Mouse (Mus musculus) liver, embryonic 16.5 days (tissue): ENCODE data around the gene Gm11565. TPM values are rescaled to one million over a fixed set of nuclear protein-coding genes. Genes with fewer than 3 reads are reported as not detected.
"Not testable (repeated sequence)": the region's sequence is repeated elsewhere in the genome, so short reads cannot be mapped to it uniquely, and the experiment has no call there.

ENCODE experiments used
- ATAC-seq: fragments of 200-750 bp; cut with Nextera tagmentation; 2 replicates; pipeline ENCODE4 v1.8.0; 2017; ENCODE audit warnings: low read depth, mild to moderate bottlenecking, moderate number of reproducible peaks, moderate library complexity
- H3K27ac ChIP-seq: fragments of 300-500 bp; sonication (generic); 2 replicates; pipeline ENCODE4 v1.5.1; 2014; ENCODE audit warnings: mild to moderate bottlenecking, low read length
- H3K27me3 ChIP-seq: fragments of 300-500 bp; sonication (generic); 2 replicates; pipeline ENCODE4 v1.6.1; 2014; ENCODE audit warnings: low read depth, low read length, mixed read lengths; ENCODE audit not compliant: control insufficient read depth, insufficient read depth
- H3K36me3 ChIP-seq: fragments of 300-500 bp; sonication (generic); 2 replicates; pipeline ENCODE4 v1.6.1; 2014; ENCODE audit warnings: mild to moderate bottlenecking; ENCODE audit not compliant: control insufficient read depth, insufficient read depth
- H3K4me1 ChIP-seq: fragments of 300-500 bp; sonication (generic); 2 replicates; pipeline ENCODE4 v1.6.1; 2014; ENCODE audit warnings: low read depth, low read length, mixed read lengths; ENCODE audit not compliant: control insufficient read depth
- H3K4me2 ChIP-seq: fragments of 300-500 bp; sonication (generic); 2 replicates; pipeline ENCODE4 v1.6.1; 2014; ENCODE audit warnings: low read depth, low read length, mixed read lengths
- H3K4me3 ChIP-seq: fragments of 300-500 bp; sonication (generic); 2 replicates; pipeline ENCODE4 v1.5.1; 2014; ENCODE audit warnings: low read depth, mild to moderate bottlenecking, low read length
- H3K9ac ChIP-seq: fragments of 300-500 bp; sonication (generic); 2 replicates; pipeline ENCODE4 v1.6.1; 2014; ENCODE audit warnings: low read depth, low read length
- H3K9me3 ChIP-seq: fragments of 300-500 bp; sonication (generic); replicated peaks from 2 replicates; pipeline ENCODE4 v1.6.1; 2016; ENCODE audit warnings: low read length; ENCODE audit not compliant: control insufficient read depth
- WGBS: fragments of 180-500 bp; shearing (Covaris S2); extraction: QIAGEN DNeasy Blood & Tissue Kit; methylation state at CpG from one replicate; pipeline ENCODE4 v1.1.7; 2014; ENCODE audit not compliant: insufficient replicate concordance; 5-methylcytosine and 5-hydroxymethylcytosine counted together
- polyA plus RNA-seq: library from polyadenylated mRNA; unstranded; fragments of >200 nt; fragmentation: Nextera tagmentation; extraction: Ambion mirVana; gene quantifications from 2 replicates; pipeline ENCODE4 v1.2.1, GENCODE M21; 2015

Gene Gm11565
- polyA plus RNA-seq = not detected in 2 replicates

DNA sequence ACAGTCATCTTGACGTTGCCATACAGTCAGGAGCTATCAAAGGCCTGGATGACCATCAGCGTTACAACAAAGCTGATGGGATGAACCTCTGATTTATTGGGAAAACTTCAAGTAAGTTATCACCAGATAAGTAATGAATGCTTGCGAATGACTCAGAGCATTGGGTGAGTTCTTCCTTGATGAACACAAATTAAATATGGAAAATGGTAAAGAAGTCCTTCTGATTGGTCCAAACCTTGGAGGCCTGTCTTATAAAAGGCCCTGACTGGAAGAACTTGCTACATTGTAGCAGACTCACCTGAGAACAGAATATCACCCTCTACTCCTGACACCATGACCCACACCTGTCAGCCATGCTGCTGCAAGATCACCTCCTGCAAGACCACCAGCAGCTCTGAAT lies at the start of gene Gm11565:
TSS of gene Gm11565 (plus strand) at position 301 of the 400 bp plus-strand sequence.
- Histone ChIP-seq H3K27ac (no peak within 1 kb of the TSS), H3K9me3 (no peaks in the 10 kb centered on the region), H3K4me1 (no peaks in the 10 kb centered on the region), H3K36me3 (no peaks in the 10 kb centered on the region), H3K4me3 (no peak within 1 kb of the TSS), H3K9ac (no peak within 1 kb of the TSS), H3K4me2 (no peak within 1 kb of the TSS), H3K27me3 (no peaks in the 10 kb centered on the region)
- no peak for ATAC-seq
- WGBS = 65% methylated on average over 3 of the region's 3 CpGs

DNA sequence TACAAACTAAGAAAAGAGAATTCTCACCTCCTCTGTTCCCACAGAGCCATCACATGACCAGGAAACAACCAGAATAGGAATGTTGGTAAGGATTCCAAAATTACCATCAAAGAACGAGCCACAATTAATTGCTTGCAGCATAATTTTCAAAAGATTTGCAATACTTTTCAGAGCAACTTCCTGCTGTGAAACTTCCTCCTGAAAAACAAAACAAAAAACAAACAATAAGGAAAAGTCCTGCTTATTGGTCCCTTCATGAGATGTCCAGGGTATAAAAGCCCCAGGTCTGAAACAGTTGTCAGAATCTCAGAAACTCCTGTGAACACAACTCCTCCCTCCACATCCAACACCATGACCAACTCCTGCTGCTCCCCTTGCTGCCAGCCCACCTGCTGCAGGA lies 41.5 kb upstream of the Gm11565 start, which contains the start of gene Krtap9-1:
TSS of gene Krtap9-1 (plus strand) at position 301 of the 400 bp plus-strand sequence.
- H3K4me3 ChIP-seq, H3K4me2 ChIP-seq, ATAC-seq, H3K27ac ChIP-seq, H3K4me1 ChIP-seq, H3K36me3 ChIP-seq, H3K9me3 ChIP-seq, H3K27me3 ChIP-seq, H3K9ac ChIP-seq: not testable (repeated sequence)
- WGBS = 49% methylated on average over 1 of the region's 1 CpGs

DNA sequence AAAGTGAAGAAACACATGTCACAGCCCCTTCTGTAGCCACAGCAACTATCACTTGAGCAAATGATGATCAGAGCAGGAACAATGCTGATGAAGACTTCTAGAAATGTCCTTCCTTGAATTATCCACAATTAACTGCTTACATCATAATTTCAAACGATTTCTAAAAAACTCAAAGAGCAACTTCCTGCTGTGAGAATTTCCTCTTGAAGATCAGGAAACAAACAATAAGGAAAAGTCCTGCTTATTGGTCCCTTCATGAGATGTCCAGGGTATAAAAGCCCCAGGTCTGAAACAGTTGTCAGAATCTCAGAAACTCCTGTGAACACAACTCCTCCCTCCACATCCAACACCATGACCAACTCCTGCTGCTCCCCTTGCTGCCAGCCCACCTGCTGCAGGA lies 35.7 kb upstream of the Gm11565 start, which contains the start of gene Gm11567:
TSS of gene Gm11567 (plus strand) at position 301 of the 400 bp plus-strand sequence.
- ATAC-seq, H3K9me3 ChIP-seq, H3K27me3 ChIP-seq, H3K27ac ChIP-seq, H3K36me3 ChIP-seq, H3K9ac ChIP-seq, H3K4me3 ChIP-seq, H3K4me1 ChIP-seq, H3K4me2 ChIP-seq: not testable (repeated sequence)
- 19% methylated on average over 1 of the region's 1 CpGs for WGBS

DNA sequence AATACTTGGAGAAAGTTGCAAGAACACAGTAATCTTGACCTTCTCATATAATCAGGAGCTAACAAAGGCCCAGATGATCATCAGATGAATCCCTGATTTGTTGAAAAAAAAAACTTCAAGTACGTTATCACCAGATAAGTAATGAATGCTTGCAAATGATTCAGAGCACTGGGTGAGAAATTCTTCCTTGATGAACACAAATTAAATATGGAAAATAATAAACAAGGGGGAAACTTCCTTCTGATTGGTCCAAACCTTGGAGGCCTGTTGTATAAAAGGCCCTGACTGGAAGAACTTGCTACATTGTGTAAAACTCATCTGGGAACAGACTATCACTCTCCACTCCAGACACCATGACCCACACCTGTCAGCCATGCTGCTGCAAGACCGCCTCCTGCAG lies 6.9 kb upstream of the Gm11565 start, which contains the start of gene Krtap31-1:
TSS of gene Krtap31-1 (plus strand) at position 301 of the 400 bp plus-strand sequence.
- 45% methylated on average over 2 of the region's 2 CpGs for WGBS
- H3K9ac ChIP-seq = no peak within 1 kb of the TSS
- ATAC-seq = no peak
- H3K4me2 ChIP-seq = no peak within 1 kb of the TSS
- no peaks in the 10 kb centered on the region for H3K36me3 ChIP-seq
- H3K4me1 ChIP-seq = no peaks in the 10 kb centered on the region
- no peaks in the 10 kb centered on the region for H3K27me3 ChIP-seq
- no peaks in the 10 kb centered on the region for H3K9me3 ChIP-seq
- no peak within 1 kb of the TSS for H3K4me3 ChIP-seq
- no peak within 1 kb of the TSS for H3K27ac ChIP-seq

- Histone ChIP-seq H3K4me3 (no peak within 1 kb of the TSS), H3K4me2 (no peak within 1 kb of the TSS), H3K27me3 (no peaks in the 10 kb centered on the region), H3K27ac (no peak within 1 kb of the TSS), H3K36me3 (no peaks in the 10 kb centered on the region), H3K4me1 (no peaks in the 10 kb centered on the region), H3K9ac (no peak within 1 kb of the TSS), H3K9me3 (no peaks in the 10 kb centered on the region)
- 54% methylated on average over 1 of the region's 1 CpGs for WGBS
- no peak for ATAC-seq
Observed at GRCm38 (mm10) chr11:99935991-99936390, 21.4 kb downstream of the Gm11565 start, which contains the start of gene Krtap31-2. TSS of gene Krtap31-2 (plus strand) at chr11:99936291.

- no peaks in the 10 kb centered on the region for H3K36me3 ChIP-seq
- H3K4me3 ChIP-seq = no peak overlapping the region
- no peak overlapping the region for H3K9ac ChIP-seq
- H3K4me1 ChIP-seq = no peaks in the 10 kb centered on the region
- no peak for ATAC-seq
- no peak overlapping the region for H3K4me2 ChIP-seq
- 57% methylated on average over 9 of the region's 9 CpGs for WGBS
- H3K27ac ChIP-seq = no peak overlapping the region
- no peaks in the 10 kb centered on the region; the same call in 1 of the 2 replicates for H3K9me3 ChIP-seq
- H3K27me3 ChIP-seq = no peaks in the 10 kb centered on the region
Observed at GRCm38 (mm10) chr11:99937751-99938264, 23.3 kb downstream of the Gm11565 start.

DNA sequence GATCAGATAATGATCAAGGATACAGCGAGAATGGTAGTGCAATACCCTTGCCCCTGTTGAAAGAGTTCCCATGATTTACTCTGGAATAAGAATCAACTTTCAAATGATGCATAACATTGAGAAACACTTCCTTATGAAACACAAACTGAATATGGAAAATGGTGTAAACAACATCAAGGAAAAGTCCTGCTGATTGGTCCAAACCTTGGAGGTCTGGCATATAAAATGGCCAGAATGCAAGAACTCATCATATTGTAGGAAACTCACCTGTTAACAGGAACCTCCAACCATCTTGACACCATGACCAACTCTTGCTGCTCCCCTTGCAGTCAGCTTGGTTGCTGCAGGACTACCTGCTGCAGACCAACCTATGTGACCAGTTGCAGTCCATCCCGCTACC lies 33.6 kb downstream of the Gm11565 start, which contains the start of gene Krtap9-5:
TSS of gene Krtap9-5 (plus strand) at position 301 of the 400 bp plus-strand sequence.
- no peak for ATAC-seq
- 55% methylated on average over 2 of the region's 2 CpGs for WGBS

GRCm38 (mm10) chr11:99964213-99964612 lies 49.7 kb downstream of the Gm11565 start:
- 31% methylated on average over 6 of the region's 6 CpGs for WGBS
- no peak overlapping the region for H3K4me2 ChIP-seq
- H3K4me1 ChIP-seq = no peaks in the 10 kb centered on the region
- no peaks in the 10 kb centered on the region for H3K27me3 ChIP-seq
- H3K9me3 ChIP-seq = no peaks in the 10 kb centered on the region
- H3K36me3 ChIP-seq = no peaks in the 10 kb centered on the region
- ATAC-seq = no peak
- H3K4me3 ChIP-seq = no peak overlapping the region
- no peak overlapping the region for H3K9ac ChIP-seq
- H3K27ac ChIP-seq = no peak overlapping the region

More for the DNA sequence above, 33.6 kb downstream of the Gm11565 start, which contains the start of gene Krtap9-5:
- Histone ChIP-seq H3K9ac (no peak within 1 kb of the TSS), H3K4me3 (no peak within 1 kb of the TSS), H3K27ac (no peak within 1 kb of the TSS), H3K9me3 (no peaks in the 10 kb centered on the region), H3K4me1 (no peaks in the 10 kb centered on the region), H3K27me3 (no peaks in the 10 kb centered on the region), H3K36me3 (no peaks in the 10 kb centered on the region), H3K4me2 (no peak within 1 kb of the TSS)
